Mouse (Mus musculus) myocyte (in vitro differentiated cells): Measurements from ENCODE around the gene Coq10b.

Source experiments
- POLR2A ChIP-seq: IDR thresholded peaks from one replicate; pipeline ENCODE4 v1.6.1; 2011; ENCODE audit warnings: low read depth, mild to moderate bottlenecking, control low read depth, moderate library complexity; ENCODE audit not compliant: insufficient read length
- TCF3 ChIP-seq: IDR thresholded peaks from one replicate; pipeline ENCODE4 v1.6.1; 2011; ENCODE audit warnings: low read depth, control low read depth; ENCODE audit not compliant: insufficient read length
- USF1 ChIP-seq: IDR thresholded peaks from one replicate; pipeline ENCODE4 v1.6.1; 2011; ENCODE audit warnings: low read depth, mild to moderate bottlenecking, control low read depth, moderate library complexity

- TF ChIP-seq POLR2A (peak; percentile 92), TCF3 (no peak), USF1 (no peak)
These were observed 34.9 kb downstream of the Coq10b start for GRCm38 (mm10) chr1:55087401-55087904.
